Mouse (Mus musculus) granulocyte monocyte progenitor cell, adult 5-6 weeks (primary cell): ENCODE measurements at regions not wholly inside any gene's neighbourhood (a gene's known extent, or its start where the extent isn't known, plus 50 kb on each side); places are given as distances from the start of the nearest gene placed in this dataset.

Source experiments
- ATAC-seq: replicated peaks from 2 replicates; pipeline ENCODE4 v1.8.0; 2016; ENCODE audit warnings: mild to moderate bottlenecking, moderate TSS enrichment, inconsistent platforms; ENCODE audit not compliant: poor library complexity, severe bottlenecking

DNA sequence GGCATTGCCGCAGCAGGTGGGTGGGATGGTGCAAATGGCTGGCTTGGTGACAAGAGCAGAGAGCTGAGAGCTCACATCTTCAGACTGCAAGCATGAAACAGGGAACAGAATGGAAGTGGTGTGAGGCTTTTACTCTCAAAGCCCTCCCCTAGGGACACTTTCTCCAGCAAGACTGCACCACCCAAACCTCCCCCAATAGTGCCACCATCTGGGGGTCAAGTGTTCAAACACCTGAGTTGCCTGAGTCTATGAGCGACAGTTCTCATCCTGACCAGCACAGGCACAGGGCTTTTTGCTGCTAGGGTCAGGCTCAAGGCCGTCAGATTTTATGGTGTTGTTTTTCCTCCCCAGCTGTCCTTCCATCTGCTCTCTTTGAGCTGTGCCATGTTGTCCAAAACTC lies 337.9 kb upstream of the Eif4g2 start:
- no peak for ATAC-seq

DNA sequence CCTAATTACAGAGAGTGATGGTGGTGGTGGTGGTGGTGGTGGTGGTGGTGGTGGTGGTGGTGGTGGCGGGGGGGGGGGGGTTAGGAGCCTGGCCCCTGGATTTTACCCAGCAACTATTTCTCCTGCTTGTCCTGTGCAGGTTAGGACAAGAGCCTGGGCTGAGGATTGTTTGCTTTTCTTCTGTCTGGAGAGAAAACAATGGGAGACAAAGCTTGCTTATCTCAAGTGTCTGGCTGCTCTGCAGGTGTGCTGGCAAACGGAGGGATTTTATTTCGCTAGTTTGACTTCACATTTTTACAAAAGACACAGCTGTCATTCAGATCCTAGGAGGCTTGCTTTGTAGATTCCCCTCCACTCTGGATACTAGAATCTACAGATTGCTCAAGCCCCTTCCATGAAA lies 334.9 kb upstream of the Eif4g2 start:
- ATAC-seq: no peak

DNA sequence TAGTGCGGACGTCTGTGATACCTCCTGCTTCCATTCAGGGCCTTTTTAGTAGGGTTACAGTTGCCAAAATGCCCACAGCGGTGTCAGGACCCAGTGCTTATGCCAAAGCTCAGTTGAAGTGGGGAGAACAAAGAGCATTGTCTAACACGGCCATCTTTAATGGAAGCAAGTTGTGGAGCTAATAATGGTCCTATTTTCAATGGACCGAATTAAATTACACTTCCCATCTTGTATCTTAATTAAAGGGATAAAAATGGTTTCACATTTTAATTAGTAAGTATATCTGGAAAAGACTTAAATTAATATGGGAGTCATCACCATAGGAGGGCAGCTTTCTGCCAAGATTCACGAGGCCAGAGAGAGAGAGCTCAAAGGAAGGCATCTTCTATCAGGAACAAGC lies 333.2 kb upstream of the Eif4g2 start:
- ATAC-seq: no peak

DNA sequence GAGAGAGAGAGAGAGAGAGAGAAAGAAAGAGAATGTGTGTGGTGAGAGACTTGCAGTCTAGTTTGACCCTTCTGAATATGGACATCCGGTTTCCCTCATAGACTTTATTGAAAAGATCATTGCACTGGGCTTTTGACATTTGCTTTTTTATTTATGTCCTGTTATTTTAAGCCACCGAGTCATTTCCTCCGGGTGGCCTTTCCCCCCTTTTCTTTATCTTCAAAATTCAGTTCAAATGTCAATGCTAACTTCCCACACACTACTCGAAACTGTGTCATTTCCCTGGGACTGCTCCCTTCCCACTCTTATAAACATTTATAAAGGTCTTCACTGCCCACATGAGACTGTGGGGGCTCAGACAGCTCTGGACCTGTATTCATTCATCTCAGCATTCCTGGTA lies 330.9 kb upstream of the Eif4g2 start:
- ATAC-seq: no peak

DNA sequence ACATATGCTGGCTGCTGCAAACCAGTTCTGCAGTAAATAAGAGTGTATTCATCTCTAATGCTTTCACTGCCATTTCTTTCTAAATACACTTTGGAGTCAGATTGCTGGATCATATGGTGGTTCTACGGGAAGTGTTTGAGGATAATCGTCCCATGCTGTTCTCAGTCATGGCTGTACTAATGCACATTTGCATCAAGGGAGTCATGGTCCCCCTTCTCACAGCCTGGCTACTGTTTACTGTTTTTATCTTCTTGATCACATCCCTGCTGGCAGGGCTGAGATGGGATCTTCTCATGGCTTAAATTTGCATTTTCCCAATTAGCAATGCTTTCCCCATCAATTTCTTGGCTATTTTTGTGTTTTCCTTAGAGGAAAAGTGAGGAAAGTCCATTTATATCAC lies 330.1 kb upstream of the Eif4g2 start:
- ATAC-seq: no peak

DNA sequence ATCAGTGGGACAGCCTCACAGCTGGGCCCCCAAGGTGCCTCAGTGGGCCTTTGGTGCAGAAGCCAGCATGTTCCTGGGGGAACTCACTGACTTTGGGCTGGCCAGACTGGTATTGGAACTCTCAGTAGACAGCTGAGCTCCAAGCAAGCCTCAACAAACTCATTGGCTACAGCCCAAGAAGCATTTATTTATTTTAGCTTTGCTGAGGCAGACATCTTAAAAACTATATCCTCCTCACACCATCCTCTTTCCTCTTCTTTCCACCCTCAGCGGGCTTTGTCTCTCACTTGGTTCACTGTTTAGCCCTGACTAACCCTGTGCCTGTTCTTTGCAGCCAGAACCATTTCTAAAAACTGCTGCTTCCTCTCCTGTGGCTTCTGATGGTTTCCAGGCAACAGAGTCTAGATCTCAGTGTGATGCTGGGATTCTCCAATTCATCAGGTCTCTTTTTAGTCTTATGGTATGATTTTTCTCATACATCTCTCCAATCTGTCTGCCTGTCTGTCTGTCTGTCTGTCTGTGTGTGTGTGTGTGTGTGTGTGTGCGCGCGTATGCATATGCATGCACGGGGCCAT lies 328.6 kb upstream of the Eif4g2 start:
- ATAC-seq: no peak

DNA sequence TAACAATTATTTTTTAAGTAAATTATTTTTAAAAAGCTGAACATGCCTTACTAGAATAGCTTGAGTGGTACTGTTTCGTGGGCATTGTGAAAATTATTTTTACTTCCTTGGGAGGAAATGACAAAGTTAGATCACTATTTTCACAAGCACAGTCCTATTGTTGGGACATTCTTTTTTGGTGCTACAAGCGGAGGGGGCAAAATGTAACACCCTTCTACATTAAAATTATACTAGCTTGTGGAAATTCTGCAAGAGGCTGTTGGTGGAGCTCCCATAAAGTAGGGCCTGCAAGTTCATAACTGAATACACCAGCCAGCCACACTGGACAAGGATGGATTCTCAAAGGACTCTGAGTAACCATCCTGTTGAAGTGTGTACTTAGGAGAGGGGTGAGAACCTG lies 313.1 kb upstream of the Eif4g2 start:
- ATAC-seq: no peak

DNA sequence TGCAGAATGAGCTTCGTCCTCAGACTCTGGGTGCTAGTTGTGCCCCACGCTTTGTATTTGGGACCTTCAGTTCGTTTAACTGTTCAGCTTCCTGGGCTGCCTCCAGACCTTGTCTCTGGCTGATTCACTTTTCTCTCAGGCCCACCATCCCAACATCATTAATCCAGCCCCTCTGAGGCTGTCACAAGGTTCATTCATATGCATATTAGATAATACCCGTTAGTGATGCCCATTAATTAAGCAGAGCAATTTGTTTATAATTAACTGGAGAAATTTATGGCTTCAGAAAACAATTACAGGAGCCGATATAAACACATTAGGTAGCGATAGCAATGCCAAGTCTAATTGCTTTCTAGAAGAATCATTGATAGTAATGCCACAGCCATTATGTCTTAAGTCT lies 312.3 kb upstream of the Eif4g2 start:
- ATAC-seq: no peak

DNA sequence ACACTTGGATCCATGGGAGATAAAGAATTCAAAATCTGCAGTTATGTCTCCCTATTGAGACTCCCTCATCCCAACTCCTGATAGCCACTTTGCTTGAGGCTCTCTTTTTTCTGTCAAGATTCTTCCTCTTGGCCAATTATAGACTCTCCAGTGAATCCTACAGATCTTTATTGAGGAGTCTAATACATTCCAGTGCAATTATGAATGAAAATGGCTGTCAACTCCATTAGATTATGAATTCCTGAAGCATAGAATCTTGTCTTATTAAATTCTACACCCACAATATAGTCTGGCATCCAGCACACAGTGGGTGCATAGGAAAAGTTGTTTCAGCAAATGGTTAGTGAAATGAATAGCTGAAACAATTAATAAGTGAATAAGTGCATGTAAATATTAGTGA lies 311.0 kb upstream of the Eif4g2 start:
- ATAC-seq: no peak

DNA sequence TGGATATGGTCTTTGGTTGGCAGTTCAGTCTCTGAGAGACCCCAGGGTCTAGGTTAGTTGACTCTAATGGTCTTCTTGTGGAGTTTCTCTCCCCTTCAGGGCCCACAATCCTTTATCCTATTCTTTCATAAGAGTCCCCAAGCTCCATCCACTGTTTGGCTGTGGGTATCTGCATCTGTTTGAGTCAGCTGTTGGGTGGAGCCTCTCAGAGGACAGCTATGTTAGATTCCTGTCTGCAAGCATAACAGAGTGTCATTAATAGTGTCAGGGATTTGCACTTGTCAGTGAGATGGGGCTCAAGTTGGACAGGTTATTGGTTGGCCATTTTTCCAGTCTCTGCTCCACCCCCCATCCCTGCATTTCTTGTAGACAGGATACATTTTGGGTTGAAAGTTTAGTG lies 306.9 kb upstream of the Eif4g2 start:
- no peak for ATAC-seq

DNA sequence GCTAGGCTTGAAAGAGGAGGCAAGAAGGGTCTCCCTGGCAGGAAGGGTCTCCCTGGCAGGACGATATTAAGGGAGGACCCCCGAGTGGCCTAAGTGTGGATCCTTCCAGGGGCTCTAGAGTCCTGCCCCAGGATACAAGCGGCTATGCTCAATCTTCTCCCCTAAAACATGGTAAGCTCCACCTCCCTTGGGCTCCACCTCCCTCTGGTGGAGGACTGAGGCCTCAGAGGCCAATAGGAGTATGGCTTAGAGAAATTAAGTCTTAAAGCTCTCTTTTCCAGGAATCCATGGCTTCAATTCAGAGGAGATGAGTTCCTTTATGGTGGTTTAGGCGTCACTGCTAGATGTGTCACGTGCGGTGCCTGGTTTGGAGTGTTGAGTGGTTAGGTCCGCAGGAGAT lies 291.7 kb upstream of the Eif4g2 start:
- ATAC-seq: no peak

DNA sequence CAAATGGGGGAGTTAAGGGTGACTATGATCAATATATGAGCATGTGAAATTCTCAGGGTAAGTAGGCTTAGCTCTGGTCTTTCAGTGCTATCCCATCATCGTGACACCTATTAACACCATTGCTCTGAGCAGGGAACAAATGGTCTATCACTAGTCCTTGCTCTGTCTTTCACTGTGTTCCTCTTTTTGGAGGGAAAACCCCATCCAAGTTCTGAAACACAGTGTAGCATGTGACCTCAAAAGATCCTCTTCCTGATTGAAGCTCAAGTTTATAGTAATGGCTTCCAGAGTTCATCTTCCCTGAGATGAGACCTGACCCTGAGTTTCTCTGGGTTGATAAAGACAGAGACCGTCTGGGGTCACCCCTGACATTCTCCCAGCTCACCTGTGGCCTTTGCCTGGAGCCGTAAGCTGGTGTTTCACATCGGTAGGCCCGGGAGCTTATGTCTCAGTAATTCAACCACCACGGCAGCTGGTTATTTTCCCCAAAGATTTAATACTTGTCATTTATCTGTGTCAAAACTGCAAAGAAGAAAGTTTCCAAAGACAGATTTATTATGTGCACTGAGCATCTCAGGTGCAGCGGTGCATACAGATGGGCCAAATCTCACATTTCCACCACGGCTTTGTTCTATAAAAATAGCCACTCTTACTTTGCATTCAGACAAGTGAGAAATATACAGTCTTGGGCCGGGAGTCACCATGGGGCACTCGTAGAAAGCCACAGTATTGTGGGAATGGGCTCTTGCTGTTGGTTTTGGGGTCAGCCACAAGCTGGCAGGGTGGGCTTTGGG lies 290.7 kb upstream of the Eif4g2 start:
- no peak for ATAC-seq

DNA sequence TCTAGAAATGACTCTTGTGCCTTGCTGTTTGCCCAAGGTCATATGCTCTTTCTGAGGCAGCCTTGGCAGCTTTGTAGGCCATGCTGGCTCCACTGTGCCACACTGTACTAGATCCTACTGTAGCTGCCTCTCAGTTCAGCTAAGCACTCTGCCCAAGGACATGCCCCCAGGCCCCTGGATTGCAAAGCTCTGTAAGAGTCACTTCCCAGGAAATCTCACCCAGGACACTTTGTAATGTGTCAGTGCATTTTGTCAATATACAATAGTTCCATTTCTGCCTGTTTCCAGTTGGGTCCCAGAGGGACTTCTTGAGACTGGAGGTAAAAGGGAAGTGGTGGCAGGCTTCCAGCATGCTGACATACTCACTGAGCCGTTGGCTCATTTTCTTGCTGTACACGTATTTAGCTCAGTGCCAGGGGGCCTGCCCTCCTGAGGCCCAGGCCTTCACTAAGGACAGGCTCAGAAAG lies 287.6 kb upstream of the Eif4g2 start:
- no peak for ATAC-seq

DNA sequence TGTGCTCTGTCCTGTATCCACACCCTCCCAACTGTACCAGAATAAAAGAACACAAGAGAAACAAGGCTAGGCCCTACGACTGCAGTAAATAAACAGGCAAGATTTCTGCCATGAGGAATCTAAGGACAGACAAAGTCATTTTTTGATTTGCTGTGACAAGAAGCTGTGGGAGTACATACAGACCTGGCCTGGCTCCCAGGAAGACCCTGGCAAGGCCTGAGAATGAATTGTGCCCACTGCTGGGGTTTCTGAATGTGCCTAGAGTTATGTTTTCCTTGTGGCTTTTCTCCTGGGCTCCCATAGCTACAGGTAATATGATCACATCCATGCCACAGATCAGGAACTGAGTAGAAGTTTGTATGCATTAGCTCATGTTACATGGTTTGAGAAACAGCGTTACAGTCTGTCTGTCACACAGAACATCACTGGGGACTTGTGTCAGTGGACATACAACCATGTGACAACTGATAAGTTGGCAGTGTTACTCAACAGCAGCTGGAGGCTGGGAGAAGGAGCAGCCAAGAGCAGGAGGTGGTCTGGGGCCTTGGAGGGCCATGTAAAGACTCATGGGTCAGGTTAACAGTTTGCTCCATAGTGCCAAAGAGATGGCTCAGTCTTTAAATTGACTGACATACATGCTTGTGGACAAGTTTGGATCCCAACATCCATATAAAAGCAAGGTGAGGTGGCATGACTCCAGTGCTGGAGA lies 285.6 kb upstream of the Eif4g2 start:
- no peak for ATAC-seq

DNA sequence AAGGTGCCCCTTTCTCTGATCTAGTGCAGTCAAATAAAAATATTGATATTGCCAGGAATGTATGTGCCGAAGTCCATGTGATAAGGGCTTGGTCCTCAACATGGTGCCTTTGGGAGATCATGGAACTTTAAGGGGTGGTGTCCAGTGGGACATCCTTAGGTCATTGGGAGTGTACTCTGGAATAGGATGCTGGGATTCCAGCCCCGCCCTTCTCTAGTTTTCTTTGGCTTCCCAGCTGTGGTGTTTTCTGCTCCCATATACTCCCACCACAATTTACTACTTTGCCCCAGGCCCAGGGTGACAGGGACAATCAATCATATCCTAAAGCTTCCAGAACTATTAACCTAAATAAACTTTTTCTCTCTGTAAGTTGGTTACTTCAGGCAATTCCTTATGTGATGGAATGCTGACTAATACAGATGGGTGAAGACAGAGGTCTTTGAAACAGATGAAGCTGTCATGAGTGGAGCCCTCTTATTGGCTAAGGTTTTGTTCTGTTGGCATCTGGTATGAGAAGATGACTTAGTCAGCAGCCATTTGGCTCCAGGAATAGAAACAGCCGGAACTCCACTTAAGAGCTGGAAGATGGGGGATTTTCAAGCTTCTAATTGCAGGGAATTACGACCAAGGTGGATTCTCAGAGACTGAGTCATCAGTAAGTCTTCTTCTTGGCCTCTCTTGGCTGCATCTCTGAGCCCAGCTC lies 284.3 kb upstream of the Eif4g2 start:
- ATAC-seq: no peak

DNA sequence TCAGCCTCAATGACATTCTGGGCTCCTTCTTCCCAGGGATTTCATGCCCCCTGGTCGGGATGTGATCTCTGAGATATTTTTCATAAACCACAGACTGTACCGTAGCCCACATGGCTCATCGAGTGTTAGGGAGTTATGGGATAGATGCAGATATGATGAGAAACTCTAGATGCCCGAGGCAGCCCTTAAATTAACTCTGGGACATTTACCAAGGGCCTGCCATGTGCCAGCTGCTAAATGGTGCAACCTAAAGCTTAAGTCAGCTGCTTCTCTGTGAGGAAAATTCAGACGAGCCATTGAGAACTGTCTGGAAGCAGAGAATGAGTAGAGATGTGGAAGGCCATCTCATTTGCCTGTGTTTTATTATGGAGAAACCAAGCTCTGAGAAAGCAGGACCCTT lies 282.6 kb upstream of the Eif4g2 start:
- no peak for ATAC-seq

DNA sequence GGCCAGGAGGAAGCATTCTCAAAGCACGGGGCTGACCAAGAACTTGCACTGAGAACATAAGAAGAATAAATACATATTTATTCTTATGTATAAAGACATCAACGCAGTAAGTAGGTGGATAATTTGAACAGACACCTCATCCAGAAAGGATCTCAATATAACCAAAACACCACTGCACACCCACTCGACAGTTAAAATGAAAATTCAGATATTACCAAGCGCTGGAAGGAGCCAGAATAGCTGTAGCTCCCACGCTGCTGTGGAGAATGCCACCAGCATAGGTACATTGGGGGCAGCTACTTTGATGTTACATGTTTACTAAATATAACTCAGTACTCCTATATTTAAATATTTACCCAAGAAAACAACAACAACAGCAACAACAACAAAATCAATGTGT lies 280.4 kb upstream of the Eif4g2 start:
- no peak for ATAC-seq

DNA sequence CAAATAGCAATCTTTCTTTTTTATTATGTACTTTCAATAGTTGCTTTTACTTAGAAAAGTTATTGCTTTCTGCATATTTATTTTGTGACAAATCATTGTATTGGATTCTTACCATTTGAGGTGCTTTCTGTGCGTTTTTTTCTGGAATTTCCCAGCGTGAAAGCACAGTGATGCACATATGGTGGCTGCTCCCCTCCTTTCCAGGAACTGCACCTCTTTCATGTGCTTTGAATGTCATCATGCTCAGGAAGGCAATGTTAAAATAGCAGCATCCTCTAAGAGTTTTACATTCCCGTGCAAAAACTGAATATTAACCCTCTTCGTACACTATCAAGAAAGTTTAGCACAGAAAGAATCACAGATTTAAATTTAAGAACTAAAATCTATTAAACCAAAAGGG lies 279.8 kb upstream of the Eif4g2 start:
- no peak for ATAC-seq

DNA sequence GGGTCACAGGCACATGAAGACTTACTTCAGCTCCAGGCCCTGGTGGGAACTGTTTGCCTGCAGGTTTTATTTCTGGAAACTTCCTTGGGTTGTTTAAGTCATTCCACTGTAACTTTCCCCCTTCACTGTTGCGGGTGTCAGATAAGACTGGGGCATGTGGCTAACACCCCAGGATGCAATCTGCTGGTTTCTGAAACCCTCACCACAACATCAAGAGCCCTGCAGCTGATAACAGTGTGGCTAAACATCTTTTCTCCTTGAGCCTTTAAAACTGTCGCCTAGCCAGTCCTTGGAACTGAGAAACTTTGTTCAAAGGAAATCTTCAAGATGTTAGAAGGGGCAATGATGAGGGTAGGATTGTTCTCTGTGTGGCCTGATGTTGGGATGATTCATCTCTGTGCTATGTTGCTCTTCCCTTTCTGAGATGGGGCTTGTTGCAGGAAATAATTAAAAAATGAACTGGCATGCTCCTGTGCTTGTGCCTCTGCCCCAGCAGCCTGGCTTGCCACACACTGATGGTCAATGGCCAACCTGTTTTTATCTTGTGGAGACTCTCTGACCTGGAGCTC lies 272.3 kb upstream of the Eif4g2 start:
- ATAC-seq: no peak

DNA sequence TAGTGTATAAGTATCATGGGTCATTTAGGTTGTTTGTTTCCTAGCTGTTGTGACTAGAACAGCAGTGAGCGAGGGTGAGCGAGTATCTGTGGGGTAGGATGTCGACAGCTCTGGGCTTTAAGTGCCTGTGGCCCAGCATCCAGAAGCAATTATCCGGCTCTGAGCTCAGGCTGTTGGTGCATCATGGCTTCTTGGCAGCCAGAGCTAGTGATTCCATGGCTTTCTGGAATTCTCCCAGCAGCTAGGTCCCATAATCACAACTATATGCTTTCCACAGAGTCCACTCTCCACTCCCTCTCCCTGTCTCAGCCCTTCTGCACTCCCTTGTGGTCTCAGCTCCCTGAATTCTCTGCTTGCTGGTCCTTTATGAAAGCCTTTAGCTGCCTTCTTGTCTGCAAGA lies 271.2 kb upstream of the Eif4g2 start:
- ATAC-seq: no peak

DNA sequence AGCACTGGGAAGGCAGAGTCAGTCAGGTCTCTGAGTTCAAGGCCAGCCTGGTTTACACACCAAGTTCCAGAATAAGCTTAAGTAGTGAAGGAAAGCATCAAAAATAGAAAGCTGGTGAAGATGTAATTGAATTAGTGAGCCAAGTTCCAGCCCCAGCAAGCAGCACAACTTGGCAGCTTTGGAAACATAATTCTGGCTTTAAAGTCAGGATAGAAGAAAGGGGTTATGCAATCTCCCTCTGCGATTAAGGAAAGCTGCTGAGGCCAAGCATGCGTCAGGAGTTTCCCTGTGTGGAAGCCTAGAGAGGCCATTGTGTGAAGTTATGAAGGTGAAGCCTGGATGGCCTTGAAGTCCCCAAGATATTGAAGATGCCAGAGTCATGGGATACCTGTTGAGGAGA lies 269.3 kb upstream of the Eif4g2 start:
- ATAC-seq: no peak
